Mouse (Mus musculus): ENCODE measurements at regions not wholly inside any gene's neighbourhood (a gene's known extent, or its start where the extent isn't known, plus 50 kb on each side); places are given as distances from the start of the nearest gene placed in this dataset.

DNA sequence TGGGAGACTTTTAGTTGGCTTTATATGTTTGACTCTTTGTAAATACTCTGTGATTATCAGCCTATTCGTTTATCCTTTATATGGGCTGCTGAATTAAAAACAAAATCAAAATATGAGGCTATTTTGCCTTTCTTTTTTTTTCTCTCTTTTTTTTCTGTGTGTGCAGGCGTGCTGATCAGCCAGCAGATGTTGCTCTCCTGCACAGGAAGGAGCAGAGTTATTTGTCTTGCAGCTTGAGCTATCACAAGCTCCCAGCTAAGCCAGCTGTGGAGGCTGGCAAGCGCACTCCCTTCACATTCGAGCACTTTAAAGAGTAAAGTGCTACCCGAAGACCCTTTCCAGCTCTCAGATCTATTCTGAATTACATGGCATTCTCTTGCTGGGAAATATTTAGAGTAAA, 926.7 kb upstream of the Sel1l start:
- Histone ChIP-seq H3K4me3 (ENCODE audit: insufficient read depth, poor library complexity, severe bottlenecking) (no peak overlapping the region), H3K79me3 (ENCODE audit: low read depth) (no peaks in the 10 kb centered on the region), H3K27me3 (ENCODE audit: control insufficient read depth, insufficient read depth, insufficient read length) (no peaks in the 10 kb centered on the region), H3K79me2 (ENCODE audit: control insufficient read depth, insufficient read depth) (no peaks in the 10 kb centered on the region), H3K36me3 (ENCODE audit: control insufficient read depth, insufficient read depth) (no peaks in the 10 kb centered on the region), H3ac (ENCODE audit: control insufficient read depth, insufficient read length, low read depth) (no peak overlapping the region)
- no peak for TF ChIP-seq USF1 (IDR thresholded peaks at IDR 0.05; ENCODE audit: low read depth)
- no peak for TF ChIP-seq MYOG (IDR thresholded peaks at IDR 0.05; ENCODE audit: control insufficient read depth, extremely low read depth, insufficient read length)
- TF ChIP-seq MYOD1 (IDR thresholded peaks at IDR 0.05; ENCODE audit: control insufficient read depth, insufficient read length, low read depth) = no peak
- no peak for TF ChIP-seq CTCF (IDR thresholded peaks at IDR 0.05; ENCODE audit: control insufficient read depth, insufficient read depth, insufficient read length)
- TF ChIP-seq FOSL1 (IDR thresholded peaks at IDR 0.05; ENCODE audit: insufficient read depth, low read length, poor library complexity, severe bottlenecking) = no peak
- no peak for TF ChIP-seq CEBPB (IDR thresholded peaks at IDR 0.05; ENCODE audit: low read depth)
- TF ChIP-seq MAX (IDR thresholded peaks at IDR 0.05) = no peak

DNA sequence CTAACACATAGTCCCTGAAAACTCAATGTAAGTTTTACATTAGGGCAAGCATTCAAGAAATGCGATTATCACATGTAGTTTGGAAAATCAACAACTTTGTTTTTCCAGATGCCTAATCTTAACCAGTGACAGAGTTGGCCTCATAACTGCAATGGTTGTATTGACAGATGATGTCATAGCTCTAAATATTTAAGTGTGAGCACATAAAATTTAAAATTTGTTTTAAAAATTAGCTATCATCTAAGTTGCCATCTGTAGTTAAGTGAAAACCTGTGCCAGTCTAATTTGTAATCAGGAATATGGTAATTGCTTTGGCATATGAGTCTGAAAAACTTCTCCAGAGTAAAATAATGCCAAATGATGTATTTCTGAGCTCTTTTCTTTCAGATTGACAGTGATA, 899.6 kb upstream of the Sel1l start:
- H3ac ChIP-seq (ENCODE audit: control insufficient read depth, insufficient read length, low read depth) = no peak overlapping the region
- no peak overlapping the region for H3K4me3 ChIP-seq (ENCODE audit: insufficient read depth, poor library complexity, severe bottlenecking)
- no peaks in the 10 kb centered on the region for H3K79me3 ChIP-seq (ENCODE audit: low read depth)
- no peaks in the 10 kb centered on the region for H3K79me2 ChIP-seq (ENCODE audit: control insufficient read depth, insufficient read depth)
- TF ChIP-seq MYOD1 (IDR thresholded peaks at IDR 0.05; ENCODE audit: control insufficient read depth, insufficient read length, low read depth) (no peak), MYOG (IDR thresholded peaks at IDR 0.05; ENCODE audit: control insufficient read depth, extremely low read depth, insufficient read length) (no peak), USF1 (IDR thresholded peaks at IDR 0.05; ENCODE audit: low read depth) (no peak), CTCF (IDR thresholded peaks at IDR 0.05; ENCODE audit: control insufficient read depth, insufficient read depth, insufficient read length) (no peak), FOSL1 (IDR thresholded peaks at IDR 0.05; ENCODE audit: insufficient read depth, low read length, poor library complexity, severe bottlenecking) (no peak), CEBPB (IDR thresholded peaks at IDR 0.05; ENCODE audit: low read depth) (no peak), MAX (IDR thresholded peaks at IDR 0.05) (no peak)
- H3K36me3 ChIP-seq (ENCODE audit: control insufficient read depth, insufficient read depth) = no peaks in the 10 kb centered on the region
- H3K27me3 ChIP-seq (ENCODE audit: control insufficient read depth, insufficient read depth, insufficient read length) = no peaks in the 10 kb centered on the region

DNA sequence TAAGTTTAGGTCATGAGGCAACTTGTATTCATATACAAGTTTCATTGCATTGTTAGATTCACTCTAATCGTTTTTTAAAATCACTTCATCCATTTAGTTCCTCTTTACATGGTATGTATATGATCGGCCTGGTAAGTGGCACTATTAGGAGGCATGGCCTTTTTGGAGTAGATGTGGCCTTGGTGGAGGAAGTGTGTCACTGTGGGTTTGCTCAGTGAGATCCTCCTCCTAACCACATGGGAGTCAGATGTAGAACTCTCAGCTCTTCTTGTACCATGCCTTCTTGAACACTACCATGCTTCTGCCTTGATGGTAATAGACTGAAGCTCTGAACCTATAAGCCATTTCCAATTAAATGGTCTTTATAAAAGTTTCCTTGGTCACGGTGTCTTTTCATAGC, 891.9 kb upstream of the Sel1l start:
- TF ChIP-seq CEBPB (IDR thresholded peaks at IDR 0.05; ENCODE audit: low read depth) (no peak), FOSL1 (IDR thresholded peaks at IDR 0.05; ENCODE audit: insufficient read depth, low read length, poor library complexity, severe bottlenecking) (no peak), MYOG (IDR thresholded peaks at IDR 0.05; ENCODE audit: control insufficient read depth, extremely low read depth, insufficient read length) (no peak), MAX (IDR thresholded peaks at IDR 0.05) (no peak), MYOD1 (IDR thresholded peaks at IDR 0.05; ENCODE audit: control insufficient read depth, insufficient read length, low read depth) (no peak), USF1 (IDR thresholded peaks at IDR 0.05; ENCODE audit: low read depth) (no peak), CTCF (IDR thresholded peaks at IDR 0.05; ENCODE audit: control insufficient read depth, insufficient read depth, insufficient read length) (no peak)
- Histone ChIP-seq H3K79me2 (ENCODE audit: control insufficient read depth, insufficient read depth) (no peaks in the 10 kb centered on the region), H3K36me3 (ENCODE audit: control insufficient read depth, insufficient read depth) (no peaks in the 10 kb centered on the region), H3K27me3 (ENCODE audit: control insufficient read depth, insufficient read depth, insufficient read length) (no peaks in the 10 kb centered on the region), H3K4me3 (ENCODE audit: insufficient read depth, poor library complexity, severe bottlenecking) (no peak overlapping the region), H3ac (ENCODE audit: control insufficient read depth, insufficient read length, low read depth) (no peak overlapping the region), H3K79me3 (ENCODE audit: low read depth) (no peaks in the 10 kb centered on the region)

DNA sequence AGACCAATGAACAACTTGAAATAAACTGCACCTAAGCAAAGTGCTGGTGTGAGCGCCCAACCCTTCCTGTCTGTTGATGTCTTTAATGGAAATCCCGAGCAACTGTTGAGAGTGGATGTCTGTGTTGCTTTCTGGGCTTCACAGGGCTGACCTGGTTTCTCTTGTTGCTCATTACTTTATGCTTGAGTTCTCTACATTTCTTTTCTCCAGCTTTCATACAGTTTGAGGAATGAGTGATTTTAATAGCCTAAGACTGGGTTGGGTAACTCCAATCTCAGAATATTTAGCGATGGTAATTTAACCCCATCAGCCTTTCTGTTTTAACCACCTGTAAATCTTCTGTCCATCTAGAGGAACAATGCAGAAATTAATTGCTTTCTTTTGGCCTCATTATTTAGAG, 890.2 kb upstream of the Sel1l start:
- Histone ChIP-seq H3K79me2 (ENCODE audit: control insufficient read depth, insufficient read depth) (no peaks in the 10 kb centered on the region), H3K36me3 (ENCODE audit: control insufficient read depth, insufficient read depth) (no peaks in the 10 kb centered on the region), H3K4me3 (ENCODE audit: insufficient read depth, poor library complexity, severe bottlenecking) (no peak overlapping the region), H3K79me3 (ENCODE audit: low read depth) (no peaks in the 10 kb centered on the region), H3K27me3 (ENCODE audit: control insufficient read depth, insufficient read depth, insufficient read length) (no peaks in the 10 kb centered on the region), H3ac (ENCODE audit: control insufficient read depth, insufficient read length, low read depth) (no peak overlapping the region)
- TF ChIP-seq FOSL1 (IDR thresholded peaks at IDR 0.05; ENCODE audit: insufficient read depth, low read length, poor library complexity, severe bottlenecking) = no peak
- no peak for TF ChIP-seq MYOD1 (IDR thresholded peaks at IDR 0.05; ENCODE audit: control insufficient read depth, insufficient read length, low read depth)
- no peak for TF ChIP-seq USF1 (IDR thresholded peaks at IDR 0.05; ENCODE audit: low read depth)
- TF ChIP-seq MYOG (IDR thresholded peaks at IDR 0.05; ENCODE audit: control insufficient read depth, extremely low read depth, insufficient read length) = no peak
- no peak for TF ChIP-seq MAX (IDR thresholded peaks at IDR 0.05)
- TF ChIP-seq CTCF (IDR thresholded peaks at IDR 0.05; ENCODE audit: control insufficient read depth, insufficient read depth, insufficient read length) = no peak

DNA sequence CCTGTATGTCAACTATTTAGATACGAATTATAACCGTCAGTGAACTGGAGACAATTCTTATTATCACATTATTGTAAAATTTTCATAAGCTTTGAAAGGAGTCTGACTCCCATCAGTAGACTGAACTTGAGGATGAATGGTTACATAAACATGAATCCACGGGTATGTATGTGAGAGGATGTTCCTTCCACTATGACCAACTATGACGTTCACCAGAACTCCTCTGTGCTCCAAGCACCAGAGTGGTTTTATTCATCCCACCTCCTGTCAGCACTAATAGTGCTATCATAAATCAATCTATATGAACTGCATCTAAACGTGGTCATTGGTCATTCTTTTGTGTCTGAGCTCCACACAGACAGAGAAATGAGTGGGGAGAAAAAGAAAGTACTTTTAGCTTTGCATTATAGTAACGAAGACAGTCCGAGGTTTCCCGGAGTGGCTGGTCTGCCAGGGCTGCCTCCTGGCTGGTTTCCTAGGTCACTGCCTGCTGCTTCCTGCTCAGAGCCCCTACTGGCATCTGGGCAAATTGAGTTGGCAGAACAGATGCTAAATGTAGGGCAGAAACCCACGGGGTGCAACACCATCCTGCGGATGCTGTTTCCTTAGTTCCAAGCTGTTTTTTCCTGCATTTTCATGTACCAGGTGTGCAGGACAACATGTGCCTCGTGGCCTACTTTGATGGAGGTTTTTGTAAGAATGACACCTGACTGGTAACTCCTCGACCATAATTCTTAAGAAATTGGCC, 888.8 kb upstream of the Sel1l start:
- Histone ChIP-seq H3K27me3 (ENCODE audit: control insufficient read depth, insufficient read depth, insufficient read length) (no peaks in the 10 kb centered on the region), H3K36me3 (ENCODE audit: control insufficient read depth, insufficient read depth) (no peaks in the 10 kb centered on the region), H3ac (ENCODE audit: control insufficient read depth, insufficient read length, low read depth) (no peak overlapping the region), H3K79me2 (ENCODE audit: control insufficient read depth, insufficient read depth) (no peaks in the 10 kb centered on the region), H3K4me3 (ENCODE audit: insufficient read depth, poor library complexity, severe bottlenecking) (no peak overlapping the region), H3K79me3 (ENCODE audit: low read depth) (no peaks in the 10 kb centered on the region)
- no peak for TF ChIP-seq FOSL1 (IDR thresholded peaks at IDR 0.05; ENCODE audit: insufficient read depth, low read length, poor library complexity, severe bottlenecking)
- TF ChIP-seq USF1 (IDR thresholded peaks at IDR 0.05; ENCODE audit: low read depth) = no peak
- no peak for TF ChIP-seq MYOG (IDR thresholded peaks at IDR 0.05; ENCODE audit: control insufficient read depth, extremely low read depth, insufficient read length)
- no peak for TF ChIP-seq MAX (IDR thresholded peaks at IDR 0.05)
- TF ChIP-seq MYOD1 (IDR thresholded peaks at IDR 0.05; ENCODE audit: control insufficient read depth, insufficient read length, low read depth) = no peak
- TF ChIP-seq CTCF (IDR thresholded peaks at IDR 0.05; ENCODE audit: control insufficient read depth, insufficient read depth, insufficient read length) = no peak
- TF ChIP-seq CEBPB (IDR thresholded peaks at IDR 0.05; ENCODE audit: low read depth) = no peak

All from C2C12 (cell line).